In the genomic region with DNA sequence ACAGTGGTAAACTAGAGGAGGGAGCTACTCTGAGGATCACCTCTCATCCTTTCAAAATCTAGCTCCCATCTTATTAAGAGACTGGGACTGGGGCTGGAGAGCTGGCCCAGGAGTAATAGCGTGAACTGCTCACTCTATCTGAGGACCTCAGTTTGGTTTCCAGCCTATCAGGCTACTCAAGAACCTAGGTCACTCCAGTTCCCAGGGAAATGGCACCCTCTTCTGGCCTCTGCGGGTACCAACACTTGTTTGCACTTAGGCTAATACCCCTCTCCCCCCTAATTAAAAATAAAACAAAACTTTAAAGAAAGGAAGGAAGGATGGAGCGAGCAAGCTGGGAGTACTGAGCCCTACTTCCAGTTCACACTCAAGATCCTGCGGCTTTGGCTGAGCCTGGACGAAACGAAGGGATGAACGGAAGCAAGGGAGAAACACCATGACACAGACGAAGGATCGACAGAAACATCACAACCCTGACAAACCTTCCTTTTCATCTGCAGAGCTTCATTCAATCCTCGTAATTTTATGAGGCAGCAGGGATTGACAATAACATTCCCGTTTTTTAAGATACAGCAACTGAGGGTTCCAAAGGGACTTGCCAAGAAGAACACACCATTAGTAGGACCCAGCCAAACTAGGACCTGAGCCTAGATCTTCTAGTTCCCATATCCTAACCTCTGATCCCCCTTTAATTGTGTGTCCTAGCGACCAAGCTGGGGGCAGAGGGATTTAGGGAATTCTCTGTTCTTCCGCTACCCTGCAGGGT, we compare ENCODE assay signal across 7 mouse cellular contexts. TPM values are rescaled to one million over a fixed set of nuclear protein-coding genes. Genes with fewer than 3 reads are reported as not detected.
DNase-seq lines count a peak whose midpoint lies in the region; ATAC-seq lines count a peak whose summit lies in the region.

No protein-coding gene starts in this region.

- peak overlapping the region; percentile 98 for H3K9ac ChIP-seq in forebrain, embryonic 11.5 days (ENCODE audit: low read length)
- peak overlapping the region; percentile 76 for H3K9ac ChIP-seq in midbrain, embryonic 16.5 days (ENCODE audit: low read depth, low read length)

- peak; percentile 50 to 75 for DNase-seq in spleen, postnatal 10 days (ENCODE audit: low spot score in 2 of 2)
- no peak for DNase-seq in spleen, adult 18-20 months
- DNase-seq in forebrain, embryonic 11.5 days (ENCODE audit: low spot score), result no peak
- peak; percentile 28 for DNase-seq in kidney, postnatal 14 days
- no peak for DNase-seq in left cerebral cortex, adult 11 months (ENCODE audit: low spot score)
- no peak for DNase-seq in right cerebral cortex, adult 18-20 months

- 67% methylated on average over 13 of the region's 13 CpGs for WGBS in forebrain, embryonic 11.5 days
- 59% methylated on average over 13 of the region's 13 CpGs for WGBS in midbrain, embryonic 16.5 days

- peaks cover 39% of the 10 kb centered on the region for H3K36me3 ChIP-seq in forebrain, embryonic 11.5 days (ENCODE audit: control insufficient read depth, insufficient read depth, low read length)
- peaks cover 40% of the 10 kb centered on the region for H3K36me3 ChIP-seq in midbrain, embryonic 16.5 days (ENCODE audit: control insufficient read depth, insufficient read depth, low read length)

- H3K4me3 ChIP-seq in forebrain, embryonic 11.5 days (ENCODE audit: low read depth, low read length), result peak overlapping the region; percentile 94
- peak overlapping the region; percentile 75 for H3K4me3 ChIP-seq in midbrain, embryonic 16.5 days (ENCODE audit: low read depth, low read length)

- peak overlapping the region; percentile 95 for H3K4me2 ChIP-seq in forebrain, embryonic 11.5 days (ENCODE audit: low read depth, low read length, severe bottlenecking)
- H3K4me2 ChIP-seq in midbrain, embryonic 16.5 days (ENCODE audit: low read length), result peak overlapping the region; percentile 99

- no peak for ATAC-seq in forebrain, embryonic 11.5 days (replicated peaks; ENCODE audit: low FRiP score)
- ATAC-seq in midbrain, embryonic 16.5 days, result no peak

- H3K9me3 ChIP-seq in forebrain, embryonic 11.5 days (ENCODE audit: control insufficient read depth, low read length), result no peaks in the 10 kb centered on the region
- no peaks in the 10 kb centered on the region for H3K9me3 ChIP-seq in midbrain, embryonic 16.5 days (replicated peaks; ENCODE audit: control insufficient read depth, low read length, poor library complexity, severe bottlenecking)

- H3K27ac ChIP-seq in forebrain, embryonic 11.5 days (ENCODE audit: low read depth, low read length), result peak overlapping the region; percentile 21; the same call in 1 of the 2 replicates
- peak overlapping the region; percentile 17; the same call in 1 of the 2 replicates for H3K27ac ChIP-seq in midbrain, embryonic 16.5 days (ENCODE audit: low read length)

- no peaks in the 10 kb centered on the region for H3K27me3 ChIP-seq in forebrain, embryonic 11.5 days (ENCODE audit: control insufficient read depth, insufficient read depth, low read length)
- no peaks in the 10 kb centered on the region for H3K27me3 ChIP-seq in midbrain, embryonic 16.5 days (ENCODE audit: control insufficient read depth, insufficient read depth, low read depth, low read length)

- peaks cover 30% of the 10 kb centered on the region for H3K4me1 ChIP-seq in forebrain, embryonic 11.5 days (replicated peaks; ENCODE audit: control insufficient read depth, insufficient read depth, low read length)
- peaks cover 49% of the 10 kb centered on the region for H3K4me1 ChIP-seq in midbrain, embryonic 16.5 days (ENCODE audit: control insufficient read depth, insufficient read depth, low read length)

RNA-seq across cellular contexts. Expression of a gene that starts 8.0 kb away (rescaled TPM):
- 60.7 and 61.3 TPM in 2 replicates for polyA plus RNA-seq in forebrain, embryonic 11.5 days (2014; fragmentation: Nextera tagmentation; extraction: Ambion mirVana)
- 19.9 and 20.0 TPM in 2 replicates for polyA plus RNA-seq in midbrain, embryonic 16.5 days (2015; fragmentation: Nextera tagmentation; extraction: Ambion mirVana)

RNA-seq across cellular contexts. Expression of a gene that starts 8.4 kb away (rescaled TPM):
- polyA plus RNA-seq in forebrain, embryonic 11.5 days (2014; fragmentation: Nextera tagmentation; extraction: Ambion mirVana), result 104 and 108 TPM in 2 replicates
- 88.1 and 107 TPM in 2 replicates for polyA plus RNA-seq in midbrain, embryonic 16.5 days (2015; fragmentation: Nextera tagmentation; extraction: Ambion mirVana)

RNA-seq across cellular contexts. Expression of a gene that starts 33.4 kb away (rescaled TPM):
- 2.5 and 3.7 TPM in 2 replicates for polyA plus RNA-seq in forebrain, embryonic 11.5 days (2014; fragmentation: Nextera tagmentation; extraction: Ambion mirVana)
- 4.0 and 5.7 TPM in 2 replicates for polyA plus RNA-seq in midbrain, embryonic 16.5 days (2015; fragmentation: Nextera tagmentation; extraction: Ambion mirVana)

RNA-seq across cellular contexts. Expression of a gene that starts 38.4 kb away (rescaled TPM):
- 17.2 and 19.4 TPM in 2 replicates for polyA plus RNA-seq in forebrain, embryonic 11.5 days (2014; fragmentation: Nextera tagmentation; extraction: Ambion mirVana)
- polyA plus RNA-seq in midbrain, embryonic 16.5 days (2015; fragmentation: Nextera tagmentation; extraction: Ambion mirVana), result 23.4 and 25.6 TPM in 2 replicates

RNA-seq across cellular contexts. Expression of a gene that starts 39.0 kb away (rescaled TPM):
- polyA plus RNA-seq in forebrain, embryonic 11.5 days (2014; fragmentation: Nextera tagmentation; extraction: Ambion mirVana), result 132 and 133 TPM in 2 replicates
- 64.4 and 65.7 TPM in 2 replicates for polyA plus RNA-seq in midbrain, embryonic 16.5 days (2015; fragmentation: Nextera tagmentation; extraction: Ambion mirVana)

Comparison
In these comparisons a context has a peak if more than half of its experiments do, and no peak if none do; other contexts are left out.
1. DNase-seq: peak in spleen, postnatal 10 days (2 of 2) and kidney, postnatal 14 days (single experiment); none in spleen, adult 18-20 months (0 of 2), forebrain, embryonic 11.5 days (single experiment), left cerebral cortex, adult 11 months (single experiment) and right cerebral cortex, adult 18-20 months (single experiment).